Mouse (Mus musculus) ES-E14 (cell line): Measurements from ENCODE around the gene Rab33a. TPM values are rescaled to one million over a fixed set of nuclear protein-coding genes. Genes with fewer than 3 reads are reported as not detected.
A peak's percentile ranks its signal among the peaks of the same experiment; 100 is the strongest.

Experiments
- DNase-seq: peaks from one replicate; pipeline ENCODE4 v3.0.0-alpha.2; 2013; ENCODE audit warnings: low read depth, low spot score
- H3K27ac ChIP-seq: 2 replicates; pipeline ENCODE4 v1.5.1; 2012; ENCODE audit warnings: low read depth, mild to moderate bottlenecking, low read length, moderate library complexity, mixed read lengths; ENCODE audit not compliant: poor library complexity, insufficient read depth, severe bottlenecking
- H3K36me3 ChIP-seq: 2 replicates; pipeline ENCODE4 v1.6.1; 2012; ENCODE audit warnings: mild to moderate bottlenecking, low read length, moderate library complexity, mixed read lengths; ENCODE audit not compliant: control insufficient read depth, poor library complexity, insufficient read depth, severe bottlenecking
- H3K4me1 ChIP-seq, 2 experiments: fragments of 150-350 bp in 1 of 2; sonication (generic) in 1 of 2; 2 replicates each; pipeline ENCODE4 v1.6.1; 2012; ENCODE audit warnings: low read length in 2 of 2, mild to moderate bottlenecking in 1 of 2, mixed read lengths in 1 of 2; ENCODE audit not compliant: control insufficient read depth in 2 of 2, insufficient read depth in 2 of 2, poor library complexity in 1 of 2
- H3K4me3 ChIP-seq, 2 experiments: fragments of 150-350 bp in 1 of 2; sonication (generic) in 1 of 2; 2 replicates each; pipeline ENCODE4 v1.5.1; 2012; ENCODE audit warnings: low read length in 2 of 2, low read depth in 1 of 2, mild to moderate bottlenecking in 1 of 2, mixed read lengths in 1 of 2; ENCODE audit not compliant: insufficient read depth in 1 of 2, poor library complexity in 1 of 2, severe bottlenecking in 1 of 2
- H3K9ac ChIP-seq: 2 replicates; pipeline ENCODE4 v1.6.1; 2012; ENCODE audit warnings: low read depth, mild to moderate bottlenecking, low read length, mixed read lengths; ENCODE audit not compliant: poor library complexity, insufficient read depth, severe bottlenecking
- H3K9me3 ChIP-seq: fragments of 150-350 bp; sonication (generic); 2 replicates; pipeline ENCODE4 v1.6.1; 2012; ENCODE audit warnings: low read depth, mild to moderate bottlenecking, low read length; ENCODE audit not compliant: control insufficient read depth, insufficient read depth
- CHD2 ChIP-seq: IDR thresholded peaks from 2 replicates; pipeline ENCODE4 v1.6.1; 2014; ENCODE audit warnings: mild to moderate bottlenecking, low read depth, low read length, inconsistent platforms
- HCFC1 ChIP-seq: IDR thresholded peaks from 2 replicates; pipeline ENCODE4 v1.6.1; 2012; ENCODE audit warnings: low read length, inconsistent platforms, borderline replicate concordance; ENCODE audit not compliant: insufficient read depth
- MAFK ChIP-seq: IDR thresholded peaks from 2 replicates; pipeline ENCODE4 v1.6.1; 2014; ENCODE audit warnings: mild to moderate bottlenecking, low read depth, low read length, inconsistent platforms; ENCODE audit not compliant: insufficient read depth
- ZC3H11A ChIP-seq: IDR thresholded peaks from 2 replicates; pipeline ENCODE4 v1.6.1; 2012; ENCODE audit warnings: low read depth, mild to moderate bottlenecking, inconsistent platforms, low read length, borderline replicate concordance
- ZNF384 ChIP-seq: IDR thresholded peaks from 2 replicates; pipeline ENCODE4 v1.6.1; 2012; ENCODE audit warnings: low read depth, low read length, inconsistent platforms
- in situ Hi-C, 2 experiments: fragments of 600-800 bp; cut with MboI; formaldehyde crosslinking; loops; one replicate each; pipeline ENCODE4 v1.15.1; 2025; ENCODE audit warnings: low sequenced_read_pairs in 2 of 2, inconsistent platforms in 1 of 2; ENCODE audit not compliant: unreplicated experiment in 2 of 2
- total RNA-seq: library from RNA; depleted of rRNA; stranded (reverse); fragments of 300-350 nt; gene quantifications from 2 replicates; pipeline ENCODE4 v1.2.3, GENCODE M21; 2012; rRNA removed

The Rab33a gene
- 0.76 and 1.8 TPM in 2 replicates for total RNA-seq

GRCm38 (mm10) chrX:48518808-48519548, at the start of gene Rab33a:
Gene Rab33a (plus strand): TSS chrX:48519285.
- H3K27ac ChIP-seq, result no peak within 1 kb of the TSS
- in situ Hi-C loops, result no loop called here
- H3K4me1 ChIP-seq, result no peaks in the 10 kb centered on the region
- no peak for TF ChIP-seq MAFK
- TF ChIP-seq HCFC1, result no peak
- no peak for TF ChIP-seq ZC3H11A
- no peak for TF ChIP-seq CHD2
- no peak for TF ChIP-seq ZNF384
- peak within 1 kb of the TSS; percentile 69 to 72 for H3K4me3 ChIP-seq
- no peaks in the 10 kb centered on the region for H3K9me3 ChIP-seq
- H3K9ac ChIP-seq, result peak within 1 kb of the TSS; percentile 61
- DNase-seq, result peak; percentile 26
- H3K36me3 ChIP-seq, result no peaks in the 10 kb centered on the region

GRCm38 (mm10) chrX:48481095-48481494, 38.0 kb upstream of the Rab33a start:
- in situ Hi-C loops, result no loop called here
- DNase-seq, result no peak
- TF ChIP-seq ZC3H11A (no peak), CHD2 (no peak), ZNF384 (no peak), HCFC1 (no peak), MAFK (no peak)
- no peaks in the 10 kb centered on the region for H3K9me3 ChIP-seq
- no peak overlapping the region for H3K4me3 ChIP-seq
- no peak overlapping the region for H3K27ac ChIP-seq
- no peaks in the 10 kb centered on the region for H3K4me1 ChIP-seq
- no peak overlapping the region for H3K9ac ChIP-seq
- H3K36me3 ChIP-seq, result peaks cover 7% of the 10 kb centered on the region

- Histone ChIP-seq H3K36me3 (peaks cover 7% of the 10 kb centered on the region), H3K4me3 (no peak overlapping the region), H3K9me3 (no peaks in the 10 kb centered on the region), H3K9ac (no peak overlapping the region), H3K27ac (no peak overlapping the region), H3K4me1 (no peaks in the 10 kb centered on the region)
- in situ Hi-C loops, result no loop called here
- no peak for TF ChIP-seq ZC3H11A
- no peak for TF ChIP-seq ZNF384
- no peak for DNase-seq
Measured at GRCm38 (mm10) chrX:48481687-48482086, 37.4 kb upstream of the Rab33a start.

GRCm38 (mm10) chrX:48493763-48494162, 25.3 kb upstream of the Rab33a start:
- Histone ChIP-seq H3K4me3 (no peak overlapping the region), H3K9me3 (no peaks in the 10 kb centered on the region), H3K9ac (no peak overlapping the region), H3K27ac (no peak overlapping the region), H3K4me1 (no peaks in the 10 kb centered on the region), H3K36me3 (peaks cover 15% of the 10 kb centered on the region)
- no peak for TF ChIP-seq HCFC1
- TF ChIP-seq CHD2, result no peak
- TF ChIP-seq ZNF384, result no peak
- no peak for TF ChIP-seq ZC3H11A
- no peak for TF ChIP-seq MAFK
- in situ Hi-C loops, result no loop called here
- no peak for DNase-seq
